Mouse (Mus musculus) forebrain, embryonic 13.5 days (tissue): ENCODE measurements around the gene Lrmda. TPM values are rescaled to one million over a fixed set of nuclear protein-coding genes. Genes with fewer than 3 reads are reported as not detected.

ENCODE experiments used
- ATAC-seq: fragments of 200-750 bp; cut with Nextera tagmentation; 2 replicates; pipeline ENCODE4 v1.8.0; 2017
- H3K27ac ChIP-seq: fragments of 300-500 bp; sonication (generic); 2 replicates; pipeline ENCODE4 v1.5.1; 2015; ENCODE audit warnings: inconsistent platforms, mild to moderate bottlenecking, moderate library complexity
- H3K27me3 ChIP-seq: fragments of 300-500 bp; sonication (generic); 2 replicates; pipeline ENCODE4 v1.6.1; 2015; ENCODE audit warnings: mild to moderate bottlenecking, inconsistent platforms
- H3K36me3 ChIP-seq: fragments of 300-500 bp; sonication (generic); 2 replicates; pipeline ENCODE4 v1.6.1; 2015; ENCODE audit warnings: mild to moderate bottlenecking, inconsistent platforms; ENCODE audit not compliant: poor library complexity, severe bottlenecking
- H3K4me1 ChIP-seq: fragments of 300-500 bp; sonication (generic); 2 replicates; pipeline ENCODE4 v1.6.1; 2015; ENCODE audit warnings: inconsistent platforms
- H3K4me2 ChIP-seq: fragments of 300-500 bp; sonication (generic); 2 replicates; pipeline ENCODE4 v1.6.1; 2015; ENCODE audit warnings: inconsistent platforms, mild to moderate bottlenecking, moderate library complexity
- H3K4me3 ChIP-seq: fragments of 300-500 bp; sonication (generic); 2 replicates; pipeline ENCODE4 v1.5.1; 2015; ENCODE audit warnings: mild to moderate bottlenecking, inconsistent platforms
- H3K9ac ChIP-seq: fragments of 300-500 bp; sonication (generic); 2 replicates; pipeline ENCODE4 v1.6.1; 2015; ENCODE audit warnings: mild to moderate bottlenecking, inconsistent platforms
- H3K9me3 ChIP-seq: fragments of 300-500 bp; sonication (generic); replicated peaks from 2 replicates; pipeline ENCODE4 v1.6.1; 2016; ENCODE audit warnings: inconsistent platforms
- WGBS: fragments of 180-500 bp; shearing (Covaris S2); methylation state at CpG from one replicate; pipeline ENCODE4 v1.1.7; 2015; 5-methylcytosine and 5-hydroxymethylcytosine counted together
- polyA plus RNA-seq: library from polyadenylated mRNA; unstranded; fragments of >200 nt; fragmentation: Nextera tagmentation; extraction: Ambion mirVana; gene quantifications from 2 replicates; pipeline ENCODE4 v1.2.1, GENCODE M21; 2015

Lrmda gene
- polyA plus RNA-seq, 1 experiment from 2014 or later: not detected

GRCm38 (mm10) chr14:22088604-22089003, 69.1 kb downstream of the Lrmda start:
- Histone ChIP-seq H3K4me1 (peaks cover 18% of the 10 kb centered on the region), H3K9me3 (0 out of 2 replicates have a peak, but pooled peaks cover 3% of the 10 kb centered on the region), H3K27me3 (peaks cover 6% of the 10 kb centered on the region; the same call in 1 of the 2 replicates), H3K4me3 (no peak overlapping the region), H3K27ac (no peak overlapping the region), H3K4me2 (no peak overlapping the region), H3K36me3 (no peaks in the 10 kb centered on the region), H3K9ac (no peak overlapping the region)
- WGBS: 100% methylated on average over 2 of the region's 2 CpGs
- no peak for ATAC-seq

- peaks cover 7% of the 10 kb centered on the region for H3K27me3 ChIP-seq
- 92% methylated on average over 7 of the region's 7 CpGs for WGBS
- peaks cover 18% of the 10 kb centered on the region for H3K4me1 ChIP-seq
- H3K27ac ChIP-seq: no peak overlapping the region
- H3K36me3 ChIP-seq: no peaks in the 10 kb centered on the region
- no peak overlapping the region for H3K9ac ChIP-seq
- no peak for ATAC-seq
- 0 out of 2 replicates have a peak, but pooled peaks cover 3% of the 10 kb centered on the region for H3K9me3 ChIP-seq
- H3K4me3 ChIP-seq: no peak overlapping the region
- no peak overlapping the region for H3K4me2 ChIP-seq
Measured at GRCm38 (mm10) chr14:22089331-22089730, 69.8 kb downstream of the Lrmda start.

GRCm38 (mm10) chr14:22089866-22090470, 70.5 kb downstream of the Lrmda start:
- Histone ChIP-seq H3K27me3 (peaks cover 9% of the 10 kb centered on the region), H3K4me3 (no peak overlapping the region), H3K9ac (no peak overlapping the region), H3K36me3 (no peaks in the 10 kb centered on the region), H3K27ac (no peak overlapping the region), H3K9me3 (0 out of 2 replicates have a peak, but pooled peaks cover 3% of the 10 kb centered on the region), H3K4me1 (peaks cover 18% of the 10 kb centered on the region), H3K4me2 (no peak overlapping the region)
- 56% methylated on average over 8 of the region's 8 CpGs for WGBS
- no peak for ATAC-seq

- H3K36me3 ChIP-seq: no peaks in the 10 kb centered on the region
- H3K4me3 ChIP-seq: no peak overlapping the region
- H3K9me3 ChIP-seq: 0 out of 2 replicates have a peak, but pooled peaks cover 3% of the 10 kb centered on the region
- H3K4me2 ChIP-seq: no peak overlapping the region
- H3K27ac ChIP-seq: no peak overlapping the region
- no peak overlapping the region for H3K9ac ChIP-seq
- H3K27me3 ChIP-seq: peaks cover 9% of the 10 kb centered on the region
- peaks cover 18% of the 10 kb centered on the region for H3K4me1 ChIP-seq
- ATAC-seq: no peak
- 65% methylated on average over 5 of the region's 5 CpGs for WGBS
Measured at GRCm38 (mm10) chr14:22090778-22091211, 71.3 kb downstream of the Lrmda start.

DNA sequence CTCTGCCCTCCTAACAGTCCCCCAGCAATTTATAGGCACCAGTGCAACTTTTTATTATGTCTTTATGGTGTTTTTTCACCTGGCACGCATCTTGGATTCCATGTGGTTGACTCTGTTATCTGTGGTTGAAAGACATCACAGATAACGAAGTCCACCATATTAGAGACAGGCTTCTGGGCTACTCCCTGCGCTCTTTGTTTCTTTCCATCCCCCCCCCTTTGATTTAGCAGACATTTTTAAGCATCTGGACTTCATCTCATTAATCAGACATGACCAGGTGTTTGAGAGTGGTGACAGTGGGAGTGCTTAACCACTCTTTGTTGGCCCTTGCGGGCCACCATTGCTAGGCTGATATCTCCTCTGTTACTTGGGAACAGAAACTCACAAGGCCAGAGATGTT, 71.8 kb downstream of the Lrmda start:
- Histone ChIP-seq H3K27me3 (peaks cover 9% of the 10 kb centered on the region), H3K9me3 (0 out of 2 replicates have a peak, but pooled peaks cover 3% of the 10 kb centered on the region), H3K27ac (no peak overlapping the region), H3K4me3 (no peak overlapping the region), H3K36me3 (no peaks in the 10 kb centered on the region), H3K4me2 (no peak overlapping the region), H3K4me1 (peaks cover 18% of the 10 kb centered on the region), H3K9ac (no peak overlapping the region)
- no peak for ATAC-seq
- WGBS: 84% methylated on average over 4 of the region's 4 CpGs

DNA sequence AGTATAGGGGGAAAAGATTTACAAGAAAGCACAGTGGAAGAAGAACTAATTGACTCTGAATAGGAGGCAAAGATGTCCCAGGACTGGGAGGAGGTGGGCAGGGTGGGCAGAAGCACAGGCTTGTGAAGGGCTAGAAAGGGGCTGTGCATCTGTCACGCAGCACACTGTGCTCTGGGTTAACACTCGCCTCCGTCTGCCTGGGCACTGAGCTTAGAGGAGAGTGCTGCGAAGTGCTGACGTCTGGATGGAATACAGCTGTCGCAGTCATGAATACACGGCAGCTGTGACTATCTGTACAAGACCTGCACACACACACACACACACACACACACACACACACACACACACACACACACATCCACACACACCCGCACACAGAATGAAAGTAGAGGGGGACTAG, 73.6 kb downstream of the Lrmda start:
- H3K27me3 ChIP-seq: peaks cover 9% of the 10 kb centered on the region
- no peaks in the 10 kb centered on the region for H3K36me3 ChIP-seq
- no peak overlapping the region for H3K9ac ChIP-seq
- no peak overlapping the region for H3K4me2 ChIP-seq
- no peak overlapping the region for H3K27ac ChIP-seq
- ATAC-seq: no peak
- 55% methylated on average over 8 of the region's 8 CpGs for whole genome bisulfite sequencing
- H3K4me1 ChIP-seq: peaks cover 18% of the 10 kb centered on the region
- 0 out of 2 replicates have a peak, but pooled peaks cover 3% of the 10 kb centered on the region for H3K9me3 ChIP-seq
- H3K4me3 ChIP-seq: no peak overlapping the region

- Histone ChIP-seq H3K9me3 (no peaks in the 10 kb centered on the region), H3K4me1 (no peaks in the 10 kb centered on the region), H3K27ac (no peak overlapping the region), H3K4me3 (no peak overlapping the region), H3K27me3 (0 out of 2 replicates have a peak, but pooled peaks cover 8% of the 10 kb centered on the region), H3K36me3 (no peaks in the 10 kb centered on the region), H3K4me2 (no peak overlapping the region), H3K9ac (no peak overlapping the region)
- no peak for ATAC-seq
- WGBS: 91% methylated on average over 14 of the region's 14 CpGs
Measured at GRCm38 (mm10) chr14:22101961-22102805, 82.7 kb downstream of the Lrmda start.

DNA sequence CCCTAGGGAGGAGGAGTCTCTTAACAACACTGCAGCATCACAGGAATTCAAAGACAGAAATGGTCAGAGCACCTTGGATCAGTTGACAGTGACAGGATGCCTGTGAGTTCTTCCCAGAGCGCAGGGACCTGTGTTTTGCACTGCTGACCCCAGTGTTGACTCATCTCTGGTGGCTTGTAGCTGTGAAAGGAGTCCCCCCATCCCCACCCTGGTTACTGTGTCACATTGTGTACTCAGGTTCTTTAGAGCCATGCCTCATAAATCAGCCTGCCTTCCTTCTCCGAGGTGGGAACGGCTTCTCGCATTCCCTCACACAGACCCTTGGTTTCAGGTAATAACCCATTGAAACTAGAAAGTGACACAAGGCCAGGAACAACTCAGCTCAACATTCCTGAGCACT, 86.3 kb downstream of the Lrmda start:
- Histone ChIP-seq H3K4me3 (no peak overlapping the region), H3K4me2 (no peak overlapping the region), H3K27ac (no peak overlapping the region), H3K4me1 (no peaks in the 10 kb centered on the region), H3K36me3 (no peaks in the 10 kb centered on the region), H3K9me3 (no peaks in the 10 kb centered on the region), H3K9ac (no peak overlapping the region), H3K27me3 (peaks cover 23% of the 10 kb centered on the region)
- no peak for ATAC-seq
- 93% methylated on average over 4 of the region's 4 CpGs for WGBS

DNA sequence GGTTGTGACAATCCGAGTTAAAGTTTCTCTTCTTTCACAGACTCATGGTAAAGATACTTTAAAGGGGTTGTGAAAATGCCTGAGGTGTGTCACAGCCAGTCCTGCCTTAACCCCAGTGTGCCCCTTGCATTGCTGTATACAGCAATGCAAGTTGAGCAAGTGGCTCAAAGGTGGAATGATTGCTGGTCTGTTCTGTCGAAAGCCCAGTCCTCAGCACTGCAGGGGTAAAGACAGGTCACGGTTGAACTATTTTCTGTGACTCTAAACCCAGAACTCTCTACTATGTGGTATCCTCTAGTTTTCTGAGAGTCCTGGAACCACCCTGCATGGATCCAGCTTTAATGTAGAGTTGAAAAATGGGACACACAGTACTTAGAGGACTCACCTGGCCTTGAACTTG, 87.3 kb downstream of the Lrmda start:
- ATAC-seq: no peak
- H3K9me3 ChIP-seq: no peaks in the 10 kb centered on the region
- no peak overlapping the region for H3K4me2 ChIP-seq
- no peak overlapping the region for H3K4me3 ChIP-seq
- 82% methylated on average over 3 of the region's 3 CpGs for WGBS
- peaks cover 25% of the 10 kb centered on the region for H3K27me3 ChIP-seq
- no peaks in the 10 kb centered on the region for H3K36me3 ChIP-seq
- no peak overlapping the region for H3K27ac ChIP-seq
- no peaks in the 10 kb centered on the region for H3K4me1 ChIP-seq
- H3K9ac ChIP-seq: no peak overlapping the region

DNA sequence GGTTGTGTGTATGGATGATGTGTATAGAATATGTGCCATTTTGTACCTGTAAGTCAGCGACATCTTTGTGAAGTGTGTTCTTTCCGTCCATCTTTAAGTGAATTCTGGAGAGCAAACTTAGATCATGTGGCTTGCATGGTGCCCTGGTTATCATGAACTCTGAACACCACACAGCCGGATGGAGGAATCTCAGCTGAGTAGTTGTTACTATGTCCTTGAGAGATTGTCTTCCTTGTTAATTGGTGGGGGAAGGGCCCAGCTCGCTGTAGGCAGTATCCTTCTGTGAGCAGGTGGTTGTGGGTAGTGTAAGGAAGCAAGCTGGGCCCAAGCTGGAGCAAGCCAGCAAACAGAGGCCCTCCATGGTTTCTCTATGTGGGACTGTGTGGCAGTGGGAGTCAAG, 89.9 kb downstream of the Lrmda start:
- Histone ChIP-seq H3K9ac (no peak overlapping the region), H3K27me3 (peaks cover 31% of the 10 kb centered on the region), H3K4me1 (peaks cover 11% of the 10 kb centered on the region), H3K36me3 (no peaks in the 10 kb centered on the region), H3K27ac (no peak overlapping the region), H3K9me3 (no peaks in the 10 kb centered on the region), H3K4me3 (no peak overlapping the region), H3K4me2 (no peak overlapping the region)
- ATAC-seq: no peak
- 74% methylated on average over 4 of the region's 4 CpGs for WGBS

DNA sequence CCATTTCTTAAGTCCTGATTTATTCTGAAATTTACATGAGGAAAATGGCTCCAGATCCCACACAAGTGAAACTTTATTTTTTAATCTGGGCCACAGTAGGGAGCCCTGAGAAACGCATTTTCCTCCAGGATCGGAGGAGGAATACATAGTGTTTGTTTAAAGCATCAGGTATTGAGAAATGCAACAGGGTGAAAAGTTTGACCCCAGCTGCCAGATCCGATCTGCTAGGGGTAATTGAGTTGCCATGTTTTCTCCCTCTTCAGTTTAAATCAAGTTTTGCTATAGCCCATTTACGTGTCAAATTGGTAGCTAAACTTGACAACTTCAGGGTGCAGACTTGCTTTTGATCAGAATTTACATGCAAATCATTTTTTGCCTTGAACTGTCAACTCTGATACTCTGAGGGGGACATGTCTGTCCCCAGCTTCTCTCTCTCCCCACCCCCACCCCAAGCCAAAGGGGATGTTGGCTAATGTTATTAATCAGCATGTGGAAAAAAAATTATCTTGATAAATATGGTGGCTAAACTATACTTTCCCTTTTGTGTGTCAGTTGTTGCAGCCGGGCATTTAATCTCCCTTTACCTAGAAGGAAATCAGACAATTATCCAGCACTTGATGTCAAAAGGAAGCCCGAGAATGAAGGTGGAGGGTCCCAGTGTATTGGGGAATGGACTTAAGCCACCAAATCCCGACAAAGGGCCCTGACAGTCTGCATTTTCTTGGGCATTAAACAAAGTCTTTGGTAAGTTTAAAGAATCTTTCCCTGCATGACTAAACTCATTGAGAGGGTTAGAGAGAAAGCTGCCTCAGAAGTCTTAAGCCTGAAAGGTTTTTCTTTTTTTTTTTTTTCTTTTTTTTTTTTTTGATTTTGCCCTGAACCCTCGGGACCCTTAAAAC, 94.2 kb downstream of the Lrmda start:
- Histone ChIP-seq H3K27me3 (peaks cover 63% of the 10 kb centered on the region), H3K9me3 (no peaks in the 10 kb centered on the region), H3K4me2 (peak overlapping the region; percentile 29), H3K36me3 (no peaks in the 10 kb centered on the region), H3K27ac (no peak overlapping the region), H3K9ac (no peak overlapping the region), H3K4me1 (peaks cover 19% of the 10 kb centered on the region), H3K4me3 (no peak overlapping the region)
- WGBS: 4% methylated on average over 8 of the region's 8 CpGs
- ATAC-seq: 0 out of 2 replicates have a peak, but pooled peaks have one; percentile 13
